Mouse (Mus musculus): ENCODE measurements at regions not wholly inside any gene's neighbourhood (a gene's known extent, or its start where the extent isn't known, plus 50 kb on each side); places are given as distances from the start of the nearest gene placed in this dataset.

- no peak for DNase-seq
Observed at GRCm38 (mm10) chr10:9569277-9569676, 105.7 kb downstream of the Samd5 start.

- DNase-seq: no peak
Observed at GRCm38 (mm10) chr10:9557517-9558065, 117.4 kb downstream of the Samd5 start.

- DNase-seq: no peak
Observed at GRCm38 (mm10) chr10:9557092-9557491, 117.9 kb downstream of the Samd5 start.

GRCm38 (mm10) chr10:9553946-9554345, 121.1 kb downstream of the Samd5 start:
- DNase-seq: no peak

- peak; percentile 7 for DNase-seq
Observed at GRCm38 (mm10) chr10:9549913-9550709, 124.9 kb downstream of the Samd5 start.

GRCm38 (mm10) chr10:9545807-9546206, 129.2 kb downstream of the Samd5 start:
- DNase-seq: no peak

- DNase-seq: no peak
Observed at GRCm38 (mm10) chr10:9544041-9544786, 130.8 kb downstream of the Samd5 start.

GRCm38 (mm10) chr10:9541579-9541978, 133.4 kb downstream of the Samd5 start:
- no peak for DNase-seq

- peak; percentile 67 for DNase-seq
Observed at GRCm38 (mm10) chr10:9537686-9538085, 137.3 kb downstream of the Samd5 start.

GRCm38 (mm10) chr10:9534552-9534951, 140.5 kb downstream of the Samd5 start:
- DNase-seq: no peak

- DNase-seq: no peak
Observed at GRCm38 (mm10) chr10:9533283-9533682, 141.7 kb downstream of the Samd5 start.

- no peak for DNase-seq
Observed at GRCm38 (mm10) chr10:9531931-9532330, 143.1 kb downstream of the Samd5 start.

- DNase-seq: peak; percentile 9
Observed at GRCm38 (mm10) chr10:9529408-9529807, 145.6 kb downstream of the Samd5 start.

- no peak for DNase-seq
Observed at GRCm38 (mm10) chr10:9528066-9528465, 146.9 kb downstream of the Samd5 start.

GRCm38 (mm10) chr10:9509764-9510390, 165.1 kb downstream of the Samd5 start:
- no peak for DNase-seq

- DNase-seq: no peak
Observed at GRCm38 (mm10) chr10:9509092-9509671, 165.8 kb downstream of the Samd5 start.

- DNase-seq: no peak
Observed at GRCm38 (mm10) chr10:9503569-9504493, 171.2 kb downstream of the Samd5 start.

- DNase-seq: no peak
Observed at GRCm38 (mm10) chr10:9498550-9498949, 176.5 kb downstream of the Samd5 start.

- no peak for DNase-seq
Observed at GRCm38 (mm10) chr10:9497021-9497420, 178.0 kb downstream of the Samd5 start.

GRCm38 (mm10) chr10:9495143-9495651, 179.8 kb downstream of the Samd5 start:
- DNase-seq: peak; percentile 71

GRCm38 (mm10) chr10:9490416-9490815, 184.6 kb downstream of the Samd5 start:
- DNase-seq: no peak

- DNase-seq: peak; percentile 2
Observed at GRCm38 (mm10) chr10:9462361-9462760, 212.6 kb downstream of the Samd5 start.
